Mouse (Mus musculus) left cerebral cortex, postnatal 10 days (tissue): ENCODE results near the gene Scgn. TPM values are rescaled to one million over a fixed set of nuclear protein-coding genes. Genes with fewer than 3 reads are reported as not detected.

Experiments
- microRNA-seq: library from miRNA; unstranded; fragments of <30 nt; microRNA quantifications from one replicate; pipeline ENCODE4 v1.2.0, GENCODE M21; 2022
- total RNA-seq, 2 experiments: library from RNA; stranded (reverse); gene quantifications; 2 replicates each; pipeline ENCODE4 v1.2.3; 2021

Gene Scgn
- total RNA-seq, 2 experiments from 2014 or later = 0.64 to 0.83 TPM

Small RNA genes within 50 kb of the gene (microRNA-seq; reads per million reads assigned to microRNA genes)
- not detected for gene Gm44344

Other genes with a start within 250 kb of the Scgn start
- 10 to 100 TPM; 13.2 to 15.0 TPM for gene Hist1h3c, start 245.6 kb downstream of the Scgn start, total RNA-seq
- 10 to 100 TPM; 25.4 to 26.6 TPM for gene Hist1h2bb, start 244.5 kb downstream of the Scgn start, total RNA-seq
- gene Hist1h2ab, start 240.1 kb downstream of the Scgn start, total RNA-seq = 10 to 100 TPM; 43.9 to 44.2 TPM
- gene Hist1h3b, start 238.9 kb downstream of the Scgn start, total RNA-seq = 10 to 100 TPM; 37.4 to 47.0 TPM
- 10 to 100 TPM; 79.7 to 80.1 TPM for gene Hist1h4b, start 234.2 kb downstream of the Scgn start, total RNA-seq
- gene Hist1h4a, start 230.0 kb downstream of the Scgn start, total RNA-seq = 10 to 100 TPM; 77.4 to 83.3 TPM
- gene Hist1h3a, start 228.8 kb downstream of the Scgn start, total RNA-seq = 10 to 100 TPM; 53.3 to 58.4 TPM
- gene Hist1h1a, start 227.5 kb downstream of the Scgn start, total RNA-seq = 10 to 100 TPM; 32.9 to 36.8 TPM
- gene Trim38, start 221.3 kb downstream of the Scgn start, total RNA-seq = under 1 TPM; 0.36 to 0.54 TPM
- not detected for gene Slc17a2, start 184.2 kb downstream of the Scgn start, total RNA-seq
- gene Slc17a3, start 151.8 kb downstream of the Scgn start, total RNA-seq = under 1 TPM; 0.19 to 0.28 TPM
- gene Slc17a1, start 123.5 kb downstream of the Scgn start, total RNA-seq = not detected
- not detected for gene Slc17a4, start 76.2 kb downstream of the Scgn start, total RNA-seq
- gene Hist1h2ba, start 57.1 kb downstream of the Scgn start, total RNA-seq = not detected
- not detected for gene Hist1h2aa, start 56.8 kb downstream of the Scgn start, total RNA-seq